Mouse (Mus musculus): Measurements from ENCODE around the gene Oscp1. TPM values are rescaled to one million over a fixed set of nuclear protein-coding genes. Genes with fewer than 3 reads are reported as not detected.

The Oscp1 gene
- 19.4 TPM for polyA plus RNA-seq (2014; fragmentation: Illumina TruSeq; extraction: RNeasy Lipid Tissue Mini Kit (QIAGEN cat#74804); ENCODE audit: low read depth, low replicate concordance)

GRCm38 (mm10) chr4:126058134-126058996 is at the start of gene Oscp1:
Gene Oscp1 (plus strand): TSS chr4:126058565.

GRCm38 (mm10) chr4:126024303-126024900 is 34.0 kb upstream of the Oscp1 start, which contains the start of gene Csf3r:
Gene Csf3r (plus strand): TSS chr4:126024550.

GRCm38 (mm10) chr4:126046851-126047585 is 11.3 kb upstream of the Oscp1 start, which contains the start of gene Mrps15:
Gene Mrps15 (plus strand): TSS chr4:126046925.

GRCm38 (mm10) chr4:126096464-126097111 is 38.2 kb downstream of the Oscp1 start, which contains the start of gene Lsm10:
Gene Lsm10 (plus strand): TSS chr4:126096623.

GRCm38 (mm10) chr4:126103590-126104068 is 45.3 kb downstream of the Oscp1 start, which contains the start of gene Stk40:
Gene Stk40 (plus strand): TSS chr4:126103957.

Other genes with a start within 250 kb of the Oscp1 start
- gene Csf3r, start 34.0 kb upstream of the Oscp1 start, polyA plus RNA-seq (2014; fragmentation: Illumina TruSeq; extraction: RNeasy Lipid Tissue Mini Kit (QIAGEN cat#74804); ENCODE audit: low read depth, low replicate concordance), result 2.0 TPM
- gene Mrps15, start 11.6 kb upstream of the Oscp1 start, polyA plus RNA-seq (2014; fragmentation: Illumina TruSeq; extraction: RNeasy Lipid Tissue Mini Kit (QIAGEN cat#74804); ENCODE audit: low read depth, low replicate concordance), result 64.2 TPM
- gene Lsm10, start 38.1 kb downstream of the Oscp1 start, polyA plus RNA-seq (2014; fragmentation: Illumina TruSeq; extraction: RNeasy Lipid Tissue Mini Kit (QIAGEN cat#74804); ENCODE audit: low read depth, low replicate concordance), result 20.4 TPM
- gene Stk40, start 45.4 kb downstream of the Oscp1 start, polyA plus RNA-seq (2014; fragmentation: Illumina TruSeq; extraction: RNeasy Lipid Tissue Mini Kit (QIAGEN cat#74804); ENCODE audit: low read depth, low replicate concordance), result 32.8 TPM
- gene Eva1b, start 89.2 kb downstream of the Oscp1 start, polyA plus RNA-seq (2014; fragmentation: Illumina TruSeq; extraction: RNeasy Lipid Tissue Mini Kit (QIAGEN cat#74804); ENCODE audit: low read depth, low replicate concordance), result 19.5 TPM
- 20.0 TPM for gene Sh3d21, start 104.9 kb downstream of the Oscp1 start, polyA plus RNA-seq (2014; fragmentation: Illumina TruSeq; extraction: RNeasy Lipid Tissue Mini Kit (QIAGEN cat#74804); ENCODE audit: low read depth, low replicate concordance)
- 120 TPM for gene Thrap3, start 144.2 kb downstream of the Oscp1 start, polyA plus RNA-seq (2014; fragmentation: Illumina TruSeq; extraction: RNeasy Lipid Tissue Mini Kit (QIAGEN cat#74804); ENCODE audit: low read depth, low replicate concordance)
- 46.6 TPM for gene Map7d1, start 197.8 kb downstream of the Oscp1 start, polyA plus RNA-seq (2014; fragmentation: Illumina TruSeq; extraction: RNeasy Lipid Tissue Mini Kit (QIAGEN cat#74804); ENCODE audit: low read depth, low replicate concordance)
- 92.2 TPM for gene Trappc3, start 203.8 kb downstream of the Oscp1 start, polyA plus RNA-seq (2014; fragmentation: Illumina TruSeq; extraction: RNeasy Lipid Tissue Mini Kit (QIAGEN cat#74804); ENCODE audit: low read depth, low replicate concordance)
- 11.6 TPM for gene Col8a2, start 228.2 kb downstream of the Oscp1 start, polyA plus RNA-seq (2014; fragmentation: Illumina TruSeq; extraction: RNeasy Lipid Tissue Mini Kit (QIAGEN cat#74804); ENCODE audit: low read depth, low replicate concordance)

All from adipose tissue, adult 10 weeks (tissue).